Mouse (Mus musculus) cerebellum, postnatal 4 days (tissue): ENCODE measurements around the gene Ccnt1.
"Not testable (repeated sequence)": the region's sequence is repeated elsewhere in the genome, so short reads cannot be mapped to it uniquely, and the experiment has no call there.

Source experiments
- DNase-seq, 2 experiments: peaks; one replicate each; pipeline ENCODE4 v3.0.0; 2022; ENCODE audit warnings: low spot score in 2 of 2, mixed read lengths in 1 of 2

Gene Ccnt1

GRCm38 (mm10) chr15:98546843-98547242, 23.9 kb downstream of the Ccnt1 start:
- no peak for DNase-seq

GRCm38 (mm10) chr15:98545151-98545550, 25.6 kb downstream of the Ccnt1 start:
- DNase-seq: no peak

- no peak for DNase-seq
Measured at GRCm38 (mm10) chr15:98543341-98543740, 27.4 kb downstream of the Ccnt1 start.

- no peak for DNase-seq
Measured at GRCm38 (mm10) chr15:98541064-98541463, 29.7 kb downstream of the Ccnt1 start.

GRCm38 (mm10) chr15:98537923-98538322, 32.8 kb downstream of the Ccnt1 start:
- no peak for DNase-seq

GRCm38 (mm10) chr15:98536828-98537510, 33.8 kb downstream of the Ccnt1 start:
- DNase-seq: no peak

- DNase-seq: no peak
Measured at GRCm38 (mm10) chr15:98535921-98536320, 34.8 kb downstream of the Ccnt1 start.

- peak; percentile 97 to 98 for DNase-seq
Measured at GRCm38 (mm10) chr15:98533881-98534627, 36.7 kb downstream of the Ccnt1 start, which contains the start of gene Kansl2. Gene Kansl2 (minus strand): TSS chr15:98534264.

- no peak for DNase-seq
Measured at GRCm38 (mm10) chr15:98533035-98533531, 37.6 kb downstream of the Ccnt1 start.

GRCm38 (mm10) chr15:98532281-98532680, 38.4 kb downstream of the Ccnt1 start:
- no peak for DNase-seq

- DNase-seq: no peak
Measured at GRCm38 (mm10) chr15:98528066-98528563, 42.6 kb downstream of the Ccnt1 start.

- DNase-seq: no peak
Measured at GRCm38 (mm10) chr15:98527056-98527771, 43.5 kb downstream of the Ccnt1 start.

GRCm38 (mm10) chr15:98526057-98526456, 44.7 kb downstream of the Ccnt1 start:
- no peak for DNase-seq

GRCm38 (mm10) chr15:98521245-98521644, 49.5 kb downstream of the Ccnt1 start:
- DNase-seq: no peak

- peak in 1 of 2 experiments; percentile 64 for DNase-seq
Measured at GRCm38 (mm10) chr15:98517380-98518355, 53.1 kb downstream of the Ccnt1 start.

- DNase-seq: not testable (repeated sequence)
Measured at GRCm38 (mm10) chr15:98514845-98515244, 55.9 kb downstream of the Ccnt1 start.

- DNase-seq: no peak
Measured at GRCm38 (mm10) chr15:98514146-98514545, 56.6 kb downstream of the Ccnt1 start.

- not testable (repeated sequence) for DNase-seq
Measured at GRCm38 (mm10) chr15:98513676-98514075, 57.0 kb downstream of the Ccnt1 start.

GRCm38 (mm10) chr15:98512799-98513321, 57.9 kb downstream of the Ccnt1 start:
- DNase-seq: no peak

- DNase-seq: no peak
Measured at GRCm38 (mm10) chr15:98512232-98512631, 58.5 kb downstream of the Ccnt1 start.
